Mouse (Mus musculus) cerebellum, adult 2 months (tissue): ENCODE results near the gene Rhobtb1. TPM values are rescaled to one million over a fixed set of nuclear protein-coding genes. Genes with fewer than 3 reads are reported as not detected.

Source experiments
- DNase-seq, 2 experiments: peaks; one replicate each; pipeline ENCODE4 v3.0.0; 2021
- H3K27ac ChIP-seq: fragments of 200-500 bp; 2 replicates; pipeline ENCODE4 v1.5.1; 2012; ENCODE audit warnings: low read length, control low read depth, inconsistent platforms; ENCODE audit not compliant: insufficient read depth
- H3K27me3 ChIP-seq: fragments of 200-500 bp; 2 replicates; pipeline ENCODE4 v1.6.1; 2012; ENCODE audit warnings: inconsistent platforms, mild to moderate bottlenecking, low read length, moderate library complexity; ENCODE audit not compliant: control insufficient read depth, insufficient read depth
- H3K4me1 ChIP-seq: fragments of 200-500 bp; 2 replicates; pipeline ENCODE4 v1.6.1; 2011; ENCODE audit warnings: low read length; ENCODE audit not compliant: control insufficient read depth, insufficient read depth
- H3K4me3 ChIP-seq: fragments of 200-500 bp; replicated peaks from 2 replicates; pipeline ENCODE3; 2011; ENCODE audit warnings: mild to moderate bottlenecking, low read depth, low read length, control low read depth; ENCODE audit not compliant: insufficient read depth
- CTCF ChIP-seq: fragments of 200-500 bp; IDR thresholded peaks from 2 replicates; pipeline ENCODE4 v1.5.1; 2011; ENCODE audit warnings: low read depth, mild to moderate bottlenecking, control low read depth, low read length, moderate library complexity, borderline replicate concordance; ENCODE audit not compliant: insufficient read depth
- POLR2A ChIP-seq: fragments of 200-500 bp; IDR thresholded peaks from 2 replicates; pipeline ENCODE4 v1.6.1; 2011; ENCODE audit warnings: low read length, control low read depth, borderline replicate concordance; ENCODE audit not compliant: insufficient read depth
- WGBS: fragments of 180-500 bp; shearing (Covaris S2); methylation state at CpG from one replicate; pipeline ENCODE4 v1.1.7; 2018; 5-methylcytosine and 5-hydroxymethylcytosine counted together
- polyA plus RNA-seq: library from polyadenylated mRNA; depleted of rRNA; stranded (reverse); fragments of >200 nt; gene quantifications from 2 replicates; pipeline ENCODE4 v1.2.3, GENCODE M21; 2012

Rhobtb1 gene
- polyA plus RNA-seq, 1 experiment: 2.8 TPM

- H3K4me1 ChIP-seq: no peaks in the 10 kb centered on the region; the same call in 1 of the 2 replicates
- H3K4me3 ChIP-seq: no peak overlapping the region
- no peak overlapping the region for H3K27ac ChIP-seq
- no peak for DNase-seq
- 95% methylated on average over 17 of the region's 17 CpGs for WGBS
- no peaks in the 10 kb centered on the region for H3K27me3 ChIP-seq
- TF ChIP-seq CTCF: no peak
- TF ChIP-seq POLR2A: no peak
These were observed 101.2 kb downstream of the Rhobtb1 start for GRCm38 (mm10) chr10:69252112-69253074.

- Histone ChIP-seq H3K27me3 (no peaks in the 10 kb centered on the region), H3K4me1 (no peaks in the 10 kb centered on the region; the same call in 1 of the 2 replicates), H3K4me3 (no peak overlapping the region), H3K27ac (no peak overlapping the region)
- no peak for DNase-seq
- 42% methylated on average over 5 of the region's 5 CpGs for WGBS
- no peak for TF ChIP-seq POLR2A
These were observed 101.9 kb downstream of the Rhobtb1 start for GRCm38 (mm10) chr10:69253075-69253685.

DNA sequence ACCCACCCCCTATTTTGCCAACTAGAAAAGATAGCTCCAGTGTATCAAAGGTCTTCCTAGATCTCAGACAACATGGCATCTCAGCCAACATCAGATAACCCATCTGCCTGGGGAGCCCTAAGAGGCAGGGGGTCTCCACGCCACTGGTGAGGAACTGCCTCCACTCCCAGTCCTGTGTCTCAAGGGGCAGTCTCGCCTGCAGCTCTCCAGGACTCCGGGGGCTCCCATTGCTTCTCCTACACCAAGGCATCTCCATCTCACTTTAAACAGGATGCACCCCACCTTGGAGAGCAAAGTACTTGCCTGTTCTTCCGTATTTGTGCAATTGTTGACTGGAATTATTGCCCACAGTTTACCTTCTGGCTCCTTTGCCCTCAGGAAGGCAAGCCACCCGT, 102.4 kb downstream of the Rhobtb1 start:
- H3K4me3 ChIP-seq: no peak overlapping the region
- H3K27ac ChIP-seq: no peak overlapping the region
- 58% methylated on average over 5 of the region's 5 CpGs for WGBS
- H3K27me3 ChIP-seq: no peaks in the 10 kb centered on the region
- H3K4me1 ChIP-seq: no peaks in the 10 kb centered on the region; the same call in 1 of the 2 replicates
- no peak for DNase-seq
- no peak for TF ChIP-seq POLR2A
- TF ChIP-seq CTCF: no peak

DNA sequence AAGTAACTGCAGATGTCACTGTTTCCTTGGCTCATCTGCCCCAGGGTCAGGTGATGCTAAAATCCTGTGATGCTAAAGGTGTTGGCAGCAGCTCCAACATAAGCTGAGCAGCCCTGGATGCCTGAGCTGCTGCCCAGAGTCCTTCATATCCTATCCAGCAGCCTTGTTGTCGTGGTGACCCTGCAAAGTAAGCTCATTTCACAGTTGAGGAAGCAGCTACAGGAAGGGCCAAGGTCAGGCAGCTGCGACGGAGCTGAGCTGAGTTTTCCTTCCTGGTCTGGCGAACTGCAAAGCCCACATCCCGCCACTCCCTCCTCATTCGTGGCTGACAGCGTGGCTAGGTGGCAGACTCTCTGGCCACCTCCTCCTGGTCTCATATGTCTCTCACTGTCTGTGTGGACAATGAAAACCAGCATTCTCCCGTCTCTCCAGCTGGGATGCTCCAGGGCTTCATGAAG, 103.2 kb downstream of the Rhobtb1 start:
- no peaks in the 10 kb centered on the region; the same call in 1 of the 2 replicates for H3K4me1 ChIP-seq
- TF ChIP-seq POLR2A (no peak), CTCF (no peak)
- H3K27ac ChIP-seq: no peak overlapping the region
- DNase-seq: no peak
- H3K27me3 ChIP-seq: no peaks in the 10 kb centered on the region
- no peak overlapping the region for H3K4me3 ChIP-seq
- WGBS: 10% methylated on average over 8 of the region's 8 CpGs

DNA sequence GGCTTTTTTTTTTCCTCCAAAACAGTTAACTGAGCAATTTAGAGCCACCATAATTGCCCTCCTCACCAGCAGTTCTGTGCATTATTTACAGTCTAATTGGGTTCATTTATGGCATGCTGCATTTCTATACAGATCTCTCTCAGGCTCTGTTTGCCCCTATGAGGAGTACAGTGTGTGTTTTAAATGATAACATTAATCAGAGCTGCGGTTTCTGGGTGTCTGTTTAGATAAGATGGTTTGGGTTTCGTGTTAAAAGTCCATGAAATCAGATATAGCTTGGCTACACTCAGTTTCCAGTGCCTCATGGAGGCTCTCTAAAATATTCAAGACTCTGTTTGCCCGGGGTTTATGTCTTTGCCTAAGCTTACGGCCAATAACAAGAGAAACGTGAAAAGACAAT, 104.4 kb downstream of the Rhobtb1 start:
- WGBS: 72% methylated on average over 5 of the region's 5 CpGs

GRCm38 (mm10) chr10:69257592-69258133, 106.4 kb downstream of the Rhobtb1 start:
- TF ChIP-seq CTCF: no peak
- 87% methylated on average over 6 of the region's 6 CpGs for WGBS
- no peak overlapping the region for H3K4me3 ChIP-seq
- no peak for DNase-seq
- no peaks in the 10 kb centered on the region for H3K27me3 ChIP-seq
- no peak overlapping the region for H3K27ac ChIP-seq
- H3K4me1 ChIP-seq: no peaks in the 10 kb centered on the region

More for the DNA sequence above, 104.4 kb downstream of the Rhobtb1 start:
- Histone ChIP-seq H3K27ac (no peak overlapping the region), H3K4me1 (no peaks in the 10 kb centered on the region; the same call in 1 of the 2 replicates), H3K27me3 (no peaks in the 10 kb centered on the region), H3K4me3 (no peak overlapping the region)
- no peak for TF ChIP-seq CTCF
- no peak for TF ChIP-seq POLR2A
- DNase-seq: no peak

GRCm38 (mm10) chr10:69258588-69258987, 107.4 kb downstream of the Rhobtb1 start:
- no peak overlapping the region for H3K27ac ChIP-seq
- 23% methylated on average over 9 of the region's 9 CpGs for whole genome bisulfite sequencing
- TF ChIP-seq POLR2A: no peak
- no peak for TF ChIP-seq CTCF
- no peaks in the 10 kb centered on the region for H3K4me1 ChIP-seq
- no peak overlapping the region for H3K4me3 ChIP-seq
- DNase-seq: no peak
- no peaks in the 10 kb centered on the region for H3K27me3 ChIP-seq
